Mouse (Mus musculus): ENCODE results near the gene Vmn2r82. TPM values are rescaled to one million over a fixed set of nuclear protein-coding genes. Genes with fewer than 3 reads are reported as not detected.

Vmn2r82 gene
- not detected for polyA plus RNA-seq (2017; shearing (Covaris generic))

GRCm38 (mm10) chr10:79356220-79356619 is at the start of gene Vmn2r82:
TSS of gene Vmn2r82 (plus strand) at chr10:79356520.

Other genes starting within 250 kb of the Vmn2r82 start
- 0.44 TPM for gene Vmn2r80, start 207.8 kb upstream of the Vmn2r82 start, polyA plus RNA-seq (2017; shearing (Covaris generic))
- gene Vmn2r81, start 108.8 kb upstream of the Vmn2r82 start, polyA plus RNA-seq (2017; shearing (Covaris generic)), result not detected
- 0.10 TPM for gene Vmn2r83, start 112.2 kb downstream of the Vmn2r82 start, polyA plus RNA-seq (2017; shearing (Covaris generic))
- gene Plpp2, start 177.3 kb downstream of the Vmn2r82 start, polyA plus RNA-seq (2017; shearing (Covaris generic)), result 3.7 TPM
- gene Mier2, start 198.7 kb downstream of the Vmn2r82 start, polyA plus RNA-seq (2017; shearing (Covaris generic)), result 38.1 TPM
- gene Theg, start 230.8 kb downstream of the Vmn2r82 start, polyA plus RNA-seq (2017; shearing (Covaris generic)), result 0.35 TPM